Mouse (Mus musculus) neutrophil, adult 5-6 weeks (primary cell): ENCODE measurements around the gene Ercc4. TPM values are rescaled to one million over a fixed set of nuclear protein-coding genes. Genes with fewer than 3 reads are reported as not detected.
"Not testable (repeated sequence)": the region's sequence is repeated elsewhere in the genome, so short reads cannot be mapped to it uniquely, and the experiment has no call there.

Source experiments
- ATAC-seq: fragments of 151-379, 151-347 bp; 2 replicates; pipeline ENCODE4 v1.8.0; 2017; ENCODE audit warnings: mild to moderate bottlenecking, moderate TSS enrichment; ENCODE audit not compliant: insufficient number of reproducible peaks, poor library complexity, low FRiP score, severe bottlenecking; ENCODE audit errors: extremely low read depth
- total RNA-seq: library from RNA; stranded (forward); fragments of 200-1000 nt; gene quantifications from 2 replicates; pipeline ENCODE4 v1.2.3, GENCODE M21; 2017

Ercc4 gene
- total RNA-seq, result 18.4 and 21.9 TPM in 2 replicates

- peak; percentile 96 for ATAC-seq
These were observed at the start of gene Ercc4 for GRCm38 (mm10) chr16:13109156-13109989. TSS of gene Ercc4 (plus strand) at chr16:13109684.

DNA sequence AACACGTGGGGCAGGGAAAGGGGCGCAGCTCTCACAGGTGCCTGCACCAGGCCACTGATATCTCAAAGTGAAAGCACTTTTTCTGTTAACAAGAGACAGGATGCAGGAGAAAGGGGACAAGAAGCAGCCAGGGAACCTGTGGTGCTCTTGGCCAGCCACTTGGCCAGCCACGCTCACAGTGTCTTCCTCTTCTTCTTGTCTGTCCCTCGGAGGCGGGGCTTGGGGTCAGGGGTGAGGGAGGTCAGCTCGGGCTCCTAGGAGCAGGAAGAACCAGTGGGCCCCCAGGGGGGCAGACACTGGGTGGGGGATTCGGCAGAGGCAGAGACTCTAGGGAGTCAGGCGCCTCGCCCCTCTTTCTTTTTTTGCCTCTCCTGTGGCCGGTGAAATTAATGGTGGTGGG lies 48.4 kb upstream of the Ercc4 start:
- no peak for ATAC-seq

DNA sequence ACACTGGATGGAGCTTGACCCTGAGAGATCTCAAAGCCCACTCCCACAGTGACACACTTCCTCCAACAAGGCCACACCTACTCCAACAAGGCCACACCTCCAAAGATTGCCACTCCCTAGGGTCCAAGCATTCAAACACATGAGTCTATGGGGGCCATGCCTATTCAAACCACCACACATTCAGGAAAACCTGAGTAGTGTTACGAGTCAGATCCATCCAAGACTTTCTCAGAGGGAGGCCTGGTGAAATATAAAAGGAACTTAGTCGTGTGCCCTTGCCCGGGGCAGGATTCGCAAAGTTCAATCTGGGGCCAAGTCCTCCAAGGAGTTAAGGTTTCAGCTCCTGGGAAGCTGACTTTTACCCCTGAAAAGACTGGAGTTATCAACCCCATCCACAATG lies 35.3 kb upstream of the Ercc4 start:
- ATAC-seq, result no peak

GRCm38 (mm10) chr16:13080161-13080560 lies 29.3 kb upstream of the Ercc4 start:
- no peak for ATAC-seq

DNA sequence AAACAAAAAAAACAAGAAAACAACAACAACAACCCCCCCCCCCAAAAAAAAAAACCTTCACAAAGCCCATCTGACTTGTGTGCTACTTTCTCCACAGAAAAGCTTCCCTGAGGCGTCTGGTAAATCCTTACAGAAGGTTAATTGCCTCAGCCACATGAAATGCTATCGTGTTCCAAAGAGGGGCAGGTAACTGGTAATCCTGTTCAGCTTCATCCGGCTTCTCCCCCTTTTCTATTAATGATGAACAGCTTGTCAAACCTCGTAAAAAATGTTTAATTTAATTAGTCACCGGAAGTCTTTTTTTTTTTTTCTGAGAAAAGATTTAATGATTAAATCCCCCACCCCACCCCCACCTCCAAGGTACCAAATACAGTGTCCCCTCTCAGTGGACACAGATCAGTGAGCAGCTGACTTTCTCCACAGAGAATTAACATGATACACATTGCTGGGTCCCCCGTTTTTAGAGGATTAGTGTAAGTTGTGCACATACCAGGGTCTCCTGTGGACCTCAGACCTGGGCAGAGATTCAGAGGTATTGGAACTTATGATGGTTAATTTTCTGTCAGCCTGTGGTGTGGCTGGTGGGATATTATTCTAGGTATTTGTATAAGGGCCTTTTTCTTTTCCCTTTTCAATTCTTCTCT lies 26.2 kb upstream of the Ercc4 start:
- no peak for ATAC-seq

DNA sequence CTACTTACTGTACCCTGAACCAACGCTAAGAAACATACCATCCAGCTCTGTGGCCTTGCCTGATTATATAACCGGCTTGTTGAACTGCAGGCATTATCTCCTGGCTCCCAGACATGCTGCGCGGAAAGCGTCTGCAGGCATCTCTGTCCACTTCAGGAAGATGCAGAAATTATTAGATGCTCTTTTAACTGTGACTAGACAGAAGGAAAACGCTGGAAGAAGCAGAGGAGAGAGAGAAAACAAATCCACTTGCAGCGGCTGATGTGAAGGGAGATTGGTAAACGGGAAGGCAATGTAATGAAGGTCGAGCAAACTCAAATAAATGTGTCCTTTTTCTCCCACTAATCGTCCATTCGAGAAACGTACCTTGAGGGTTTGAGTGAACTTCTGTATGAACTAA lies 1.1 kb upstream of the Ercc4 start:
- no peak for ATAC-seq

DNA sequence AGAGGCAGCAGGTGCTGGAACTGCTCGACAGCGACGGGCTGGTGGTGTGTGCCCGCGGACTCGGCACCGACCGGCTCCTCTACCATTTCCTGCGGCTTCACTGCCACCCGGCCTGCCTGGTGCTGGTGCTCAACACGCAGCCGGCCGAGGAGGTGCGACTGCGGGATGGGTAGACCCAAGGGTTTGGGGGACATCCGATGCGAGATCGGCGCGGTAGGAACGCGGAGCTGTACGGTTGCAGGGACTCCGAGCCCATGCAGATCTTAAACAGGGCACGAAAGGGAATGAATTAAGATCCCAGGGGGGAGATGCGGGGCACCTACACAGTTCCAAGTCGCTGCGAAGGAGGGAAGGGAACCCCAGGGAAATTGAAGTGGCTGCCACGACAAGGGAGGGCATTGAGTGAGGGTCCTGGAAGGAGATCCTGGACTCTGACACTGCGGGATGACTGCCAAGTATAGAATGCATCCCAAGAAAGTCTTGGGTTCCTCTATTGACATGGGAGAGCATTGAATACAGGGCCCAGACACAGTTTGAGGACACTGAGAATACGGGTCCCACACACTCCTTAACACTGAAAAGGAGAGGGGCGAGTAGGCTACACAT lies 609 bp downstream of the Ercc4 start:
- no peak for ATAC-seq

- no peak for ATAC-seq
These were observed 5.3 kb downstream of the Ercc4 start for GRCm38 (mm10) chr16:13114821-13115220.

- not testable (repeated sequence) for ATAC-seq
These were observed 6.0 kb downstream of the Ercc4 start for GRCm38 (mm10) chr16:13115466-13115865.

DNA sequence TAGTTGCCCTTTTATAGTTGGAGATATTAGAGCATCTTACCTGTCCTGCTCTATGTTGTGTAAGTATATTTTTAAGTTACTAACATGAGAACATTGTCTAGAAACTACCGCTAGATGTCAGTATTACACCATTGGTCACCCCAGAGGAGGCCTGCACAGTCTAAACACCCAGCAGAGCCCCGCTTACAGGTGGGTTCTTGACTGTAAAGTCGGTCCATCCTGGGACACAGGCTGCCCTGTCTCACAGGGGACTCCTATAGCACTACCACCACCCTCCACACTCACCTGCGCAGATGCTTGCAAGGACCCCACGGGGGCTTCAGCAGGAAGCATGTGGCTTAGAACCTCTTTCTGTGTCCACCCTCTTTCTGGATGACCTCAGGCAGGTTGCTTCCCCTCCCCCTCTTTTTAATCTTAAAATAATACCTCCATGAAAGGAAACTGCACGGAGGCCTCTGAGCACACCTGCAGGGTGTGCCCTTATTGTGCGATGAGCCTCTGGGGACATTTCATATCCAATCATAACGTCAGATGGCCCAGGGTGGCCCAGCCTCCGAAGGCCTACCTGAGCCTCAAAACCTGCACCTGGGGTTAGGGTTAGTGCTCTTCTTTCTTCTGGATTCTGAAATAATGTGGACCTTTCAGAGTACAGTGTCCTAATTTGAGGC lies 7.9 kb downstream of the Ercc4 start:
- peak; percentile 60; the same call in 1 of the 2 replicates for ATAC-seq

DNA sequence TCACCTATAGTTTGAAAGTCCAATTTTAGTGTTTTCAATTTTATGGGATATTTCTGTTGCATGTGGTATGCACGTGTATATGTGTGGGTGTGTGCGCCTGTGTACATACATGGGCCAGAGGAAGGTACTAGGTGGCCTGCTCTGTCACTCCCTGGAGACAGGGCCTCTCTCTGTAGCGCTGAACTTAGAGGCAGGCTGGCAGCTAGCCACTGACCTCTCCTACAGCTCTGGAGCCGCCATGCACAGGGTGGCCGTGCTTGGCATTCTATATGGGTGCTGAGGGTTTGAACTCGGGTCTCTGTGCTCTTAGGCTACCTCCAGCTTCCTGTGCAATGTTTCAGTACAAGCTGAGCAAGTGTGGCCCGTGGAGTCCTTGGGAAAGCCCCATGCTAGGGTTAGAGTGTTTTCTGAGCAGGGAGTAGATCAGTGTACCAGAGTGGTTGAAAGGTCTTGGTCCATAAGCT lies 8.5 kb downstream of the Ercc4 start:
- ATAC-seq, result no peak

DNA sequence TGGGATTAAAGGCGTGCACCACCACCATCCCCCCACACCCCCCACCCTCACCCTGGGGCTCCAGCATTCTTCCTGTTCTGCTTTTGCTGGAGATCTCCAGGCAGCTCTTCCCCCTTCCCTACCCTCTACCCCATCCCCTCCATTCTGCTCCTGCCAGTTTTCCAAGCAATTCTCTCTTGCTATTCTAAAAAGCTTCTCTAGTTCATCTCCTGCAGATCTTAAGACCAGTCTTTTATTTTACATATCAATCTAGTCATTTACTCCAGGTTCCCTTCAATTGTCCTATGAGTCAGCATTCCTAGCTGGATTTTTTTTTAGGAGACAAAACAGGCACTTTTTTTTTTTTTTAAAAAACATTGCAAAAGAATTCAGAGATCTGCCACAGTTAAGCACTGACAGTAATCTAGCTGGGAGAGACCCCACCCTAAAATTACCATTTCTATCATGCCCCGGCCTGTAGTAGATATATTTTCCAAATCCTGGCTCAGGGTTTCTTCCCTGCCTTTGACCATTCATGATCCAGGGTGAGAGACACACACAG lies 9.3 kb downstream of the Ercc4 start:
- ATAC-seq, result no peak

DNA sequence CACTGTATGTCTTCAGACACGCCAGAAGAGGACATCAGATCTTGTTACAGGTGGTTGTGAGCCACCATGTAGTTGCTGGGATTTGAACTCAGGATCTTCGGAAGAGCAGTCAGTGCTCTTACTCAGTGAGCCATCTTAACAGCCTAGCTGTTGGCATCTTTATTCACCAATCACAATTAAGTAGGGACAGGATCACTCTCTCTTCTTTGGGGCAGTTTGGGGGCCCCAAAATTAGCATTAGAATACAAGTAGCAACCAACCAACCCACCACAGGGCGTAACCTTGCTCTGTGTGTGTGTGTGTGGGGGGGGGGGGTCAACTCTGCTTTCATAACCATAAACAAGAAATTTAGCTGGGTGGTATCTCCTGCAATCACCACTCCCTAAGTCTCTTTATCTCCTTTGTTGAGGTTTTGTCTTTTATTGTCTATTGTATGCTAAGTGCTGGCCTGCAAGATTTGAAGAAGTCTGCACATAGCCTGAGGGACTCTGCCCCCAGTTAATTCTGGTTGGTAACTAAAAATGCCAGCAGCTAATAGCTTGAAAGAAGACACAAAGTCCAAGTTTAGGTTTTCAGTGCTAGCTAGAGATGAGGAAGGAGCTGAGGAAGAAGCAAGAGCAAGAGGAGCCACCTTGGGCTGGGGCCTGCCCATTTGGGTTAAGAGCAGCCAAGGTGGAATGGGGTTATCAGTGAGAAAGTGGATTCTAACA lies 10.3 kb downstream of the Ercc4 start:
- no peak for ATAC-seq

GRCm38 (mm10) chr16:13125357-13125756 lies 15.9 kb downstream of the Ercc4 start:
- no peak for ATAC-seq

DNA sequence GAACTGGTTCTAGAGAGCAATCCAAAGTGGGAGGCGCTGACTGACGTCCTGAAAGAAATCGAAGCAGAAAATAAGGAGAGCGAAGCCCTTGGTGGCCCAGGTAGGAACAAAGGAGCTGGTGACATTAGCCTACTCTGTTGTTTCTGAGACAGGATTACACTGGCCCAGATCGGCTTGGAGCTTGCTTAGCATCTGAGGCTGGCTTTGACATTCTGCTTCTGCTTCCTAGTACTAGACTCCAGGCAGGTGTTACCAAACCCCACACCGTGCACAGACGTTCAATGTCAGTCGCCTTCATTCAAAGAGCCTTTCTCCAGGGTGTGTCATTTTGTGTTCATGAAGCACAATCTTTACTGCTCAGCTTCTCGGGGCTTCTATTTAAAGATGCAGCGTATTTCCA lies 18.1 kb downstream of the Ercc4 start:
- no peak for ATAC-seq

- ATAC-seq, result 0 out of 2 replicates have a peak, but pooled peaks have one; percentile 6
These were observed 20.9 kb downstream of the Ercc4 start for GRCm38 (mm10) chr16:13130412-13130811.

DNA sequence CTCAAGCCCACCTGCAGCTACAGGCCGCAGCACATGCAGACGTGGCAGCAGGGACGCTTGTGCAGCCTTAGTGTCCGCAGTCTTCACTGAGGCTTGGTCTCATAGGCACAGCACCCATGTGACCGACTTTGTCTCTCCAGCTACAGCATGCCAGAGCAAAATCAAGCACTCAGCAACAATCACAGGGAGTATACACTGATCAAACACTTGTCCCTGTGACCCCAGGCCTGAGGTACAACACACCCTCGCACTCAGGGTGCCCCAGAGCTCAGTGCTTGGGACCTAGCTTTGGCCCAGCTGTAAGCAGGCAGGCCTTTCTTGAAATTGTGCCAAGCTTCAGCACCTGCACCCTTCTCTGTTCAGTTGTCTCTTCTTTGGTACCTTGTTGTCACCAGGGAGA lies 31.7 kb downstream of the Ercc4 start:
- no peak for ATAC-seq

GRCm38 (mm10) chr16:13143932-13144331 lies 34.4 kb downstream of the Ercc4 start:
- ATAC-seq, result no peak
